Mouse (Mus musculus): ENCODE results near the gene Gm10842. TPM values are rescaled to one million over a fixed set of nuclear protein-coding genes. Genes with fewer than 3 reads are reported as not detected.
"Not testable (repeated sequence)": the region's sequence is repeated elsewhere in the genome, so short reads cannot be mapped to it uniquely, and the experiment has no call there.

Gene Gm10842
- total and polyA plus RNA-seq, 3 experiments, result not detected

GRCm38 (mm10) chr11:105126520-105127029, 20.1 kb upstream of the Gm10842 start:
- dilution Hi-C loops (cut with MboI; ENCODE audit: extremely low pct_ligation_motif_present, extremely low pct_unique_long_range_greater_than_20kb, low sequenced_read_pairs), result no loop called here
- H3K27ac ChIP-seq (ENCODE audit: insufficient read depth, low read depth), result 0 out of 2 replicates have a peak overlapping the region, but pooled peaks have one; percentile 3

GRCm38 (mm10) chr11:105135692-105136091, 11.0 kb upstream of the Gm10842 start:
- no peak overlapping the region for H3K9ac ChIP-seq (ENCODE audit: insufficient read depth, low read depth)
- in situ Hi-C loops (cut with MboI; ENCODE audit: low pct_ligation_motif_present, low pct_unique_long_range_greater_than_20kb, low sequenced_read_pairs), result no loop called here
- TF ChIP-seq JUND (conservative IDR thresholded peaks at IDR 0.05; ENCODE audit: low read depth, low read length), result no peak
- TF ChIP-seq ELF1 (IDR thresholded peaks at IDR 0.05; ENCODE audit: low read depth, low read length), result no peak
- TF ChIP-seq MYC (IDR thresholded peaks at IDR 0.05; ENCODE audit: low read depth, low read length), result no peak
- TF ChIP-seq HCFC1 (IDR thresholded peaks at IDR 0.05; ENCODE audit: low read depth, low read length), result no peak
- no peak for TF ChIP-seq E2F4 (IDR thresholded peaks at IDR 0.05; ENCODE audit: insufficient replicate concordance, low read depth, low read length)
- no peak for TF ChIP-seq ETS1 (conservative IDR thresholded peaks at IDR 0.05; ENCODE audit: low read depth, low read length)
- no peak for TF ChIP-seq SIN3A (IDR thresholded peaks at IDR 0.05; ENCODE audit: low read length)
- TF ChIP-seq GABPA (IDR thresholded peaks at IDR 0.05; ENCODE audit: insufficient replicate concordance, low read depth, low read length), result no peak
- TF ChIP-seq EP300 (IDR thresholded peaks at IDR 0.05; ENCODE audit: low read length), result no peak
- TF ChIP-seq BHLHE40 (IDR thresholded peaks at IDR 0.05; ENCODE audit: low read depth, low read length), result no peak
- TF ChIP-seq MXI1 (IDR thresholded peaks at IDR 0.05; ENCODE audit: low read depth, low read length), result no peak
- no peak for TF ChIP-seq USF1 (IDR thresholded peaks at IDR 0.05; ENCODE audit: low read depth, low read length)
- no peak for TF ChIP-seq ZC3H11A (IDR thresholded peaks at IDR 0.05; ENCODE audit: low read depth, low read length)
- no peak overlapping the region for H3K27ac ChIP-seq (ENCODE audit: insufficient read depth, low read depth)
- no peaks in the 10 kb centered on the region for H3K27me3 ChIP-seq (replicated peaks)
- no peak for DNase-seq (ENCODE audit: extremely low read depth)
- dilution Hi-C loops (cut with MboI; ENCODE audit: extremely low pct_ligation_motif_present, extremely low pct_unique_long_range_greater_than_20kb, low sequenced_read_pairs), result no loop called here
- H3K4me2 ChIP-seq (ENCODE audit: insufficient read depth, low read depth, poor library complexity, severe bottlenecking), result no peak overlapping the region
- no peaks in the 10 kb centered on the region for H3K9me3 ChIP-seq (replicated peaks; ENCODE audit: low read length)
- H3K4me1 ChIP-seq (ENCODE audit: control insufficient read depth in 1 of 2, insufficient read depth in 2 of 2), result peaks cover 0 to 8% of the 10 kb centered on the region in 2 experiments; a peak in 1 of 4 replicates
- peaks cover 88 to 97% of the 10 kb centered on the region in 2 experiments for H3K36me3 ChIP-seq (replicated peaks in 1 of 2; ENCODE audit: control insufficient read depth in 1 of 2, insufficient read depth in 1 of 2, low read length in 1 of 2)
- no peak overlapping the region for H3K4me3 ChIP-seq (replicated peaks in 1 of 3; ENCODE audit: low read depth in 2 of 3, low read length in 2 of 3, poor library complexity in 1 of 3)
- H3K79me2 ChIP-seq (replicated peaks; ENCODE audit: control insufficient read depth, extremely low read depth, insufficient read depth, poor library complexity, severe bottlenecking), result no peaks in the 10 kb centered on the region

More at GRCm38 (mm10) chr11:105126520-105127029, 20.1 kb upstream of the Gm10842 start:
- Histone ChIP-seq H3K9me3 (replicated peaks; ENCODE audit: low read length) (no peaks in the 10 kb centered on the region), H3K4me3 (replicated peaks in 1 of 3; ENCODE audit: low read depth in 2 of 3, low read length in 2 of 3, poor library complexity in 1 of 3) (peak overlapping the region; percentile 95 to 100 (median 97)), H3K36me3 (replicated peaks in 1 of 2; ENCODE audit: control insufficient read depth in 1 of 2, insufficient read depth in 1 of 2, low read length in 1 of 2) (peaks cover 26 to 37% of the 10 kb centered on the region in 2 experiments), H3K9ac (ENCODE audit: insufficient read depth, low read depth) (peak overlapping the region; percentile 77), H3K4me1 (ENCODE audit: control insufficient read depth in 1 of 2, insufficient read depth in 2 of 2) (peaks cover 5 to 28% of the 10 kb centered on the region in 2 experiments), H3K27me3 (replicated peaks) (no peaks in the 10 kb centered on the region), H3K4me2 (ENCODE audit: insufficient read depth, low read depth, poor library complexity, severe bottlenecking) (peak overlapping the region; percentile 87), H3K79me2 (replicated peaks; ENCODE audit: control insufficient read depth, extremely low read depth, insufficient read depth, poor library complexity, severe bottlenecking) (peaks cover 33% of the 10 kb centered on the region)
- in situ Hi-C loops (cut with MboI; ENCODE audit: low pct_ligation_motif_present, low pct_unique_long_range_greater_than_20kb, low sequenced_read_pairs), result loop anchor here (10.0 kb wide), 3 partner anchors 102 to 542 kb away; no protein-coding TSS in a partner anchor
- DNase-seq (ENCODE audit: extremely low read depth), result no peak
- peak; percentile 94 for TF ChIP-seq POLR2A (IDR thresholded peaks at IDR 0.05; ENCODE audit: low read depth, low read length)
- 0 out of 2 replicates have a peak, but pooled peaks have one; percentile 64 for TF ChIP-seq ZMIZ1 (IDR thresholded peaks at IDR 0.05; ENCODE audit: low read depth, low read length)
- TF ChIP-seq CTCF (conservative IDR thresholded peaks at IDR 0.05 in 1 of 2, IDR thresholded peaks at IDR 0.05 in 1 of 2; ENCODE audit: low read depth in 2 of 2, low read length in 2 of 2), result no peak
- TF ChIP-seq SIN3A (IDR thresholded peaks at IDR 0.05; ENCODE audit: low read length), result peak; percentile 94
- TF ChIP-seq MYC (IDR thresholded peaks at IDR 0.05; ENCODE audit: low read depth, low read length), result no peak
- TF ChIP-seq NRF1 (IDR thresholded peaks at IDR 0.05; ENCODE audit: low read depth, low read length), result no peak; the same call in 1 of the 2 replicates
- TF ChIP-seq JUND (conservative IDR thresholded peaks at IDR 0.05; ENCODE audit: low read depth, low read length), result no peak
- TF ChIP-seq NELFE (IDR thresholded peaks at IDR 0.05; ENCODE audit: low read depth, low read length), result peak; percentile 89; the same call in 1 of the 2 replicates
- peak; percentile 93; the same call in 1 of the 2 replicates for TF ChIP-seq UBTF (IDR thresholded peaks at IDR 0.05; ENCODE audit: low read depth, low read length)
- peak; percentile 100; the same call in 1 of the 2 replicates for TF ChIP-seq MXI1 (IDR thresholded peaks at IDR 0.05; ENCODE audit: low read depth, low read length)
- TF ChIP-seq JUN (IDR thresholded peaks at IDR 0.05; ENCODE audit: insufficient read depth, low read depth, low read length), result no peak

GRCm38 (mm10) chr11:105137255-105137654, 9.4 kb upstream of the Gm10842 start:
- in situ Hi-C loops (cut with MboI; ENCODE audit: low pct_ligation_motif_present, low pct_unique_long_range_greater_than_20kb, low sequenced_read_pairs); H3K27ac ChIP-seq (ENCODE audit: insufficient read depth, low read depth); H3K79me2 ChIP-seq (replicated peaks; ENCODE audit: control insufficient read depth, extremely low read depth, insufficient read depth, poor library complexity, severe bottlenecking): not testable (repeated sequence)

More at GRCm38 (mm10) chr11:105137255-105137654, 9.4 kb upstream of the Gm10842 start:
- H3K36me3 ChIP-seq (replicated peaks in 1 of 2; ENCODE audit: control insufficient read depth in 1 of 2, insufficient read depth in 1 of 2, low read length in 1 of 2), result peaks cover 82 to 97% of the 10 kb centered on the region in 2 experiments
- H3K9me3 ChIP-seq (replicated peaks; ENCODE audit: low read length); H3K4me1 ChIP-seq (ENCODE audit: control insufficient read depth in 1 of 2, insufficient read depth in 2 of 2); H3K4me2 ChIP-seq (ENCODE audit: insufficient read depth, low read depth, poor library complexity, severe bottlenecking); H3K9ac ChIP-seq (ENCODE audit: insufficient read depth, low read depth); DNase-seq (ENCODE audit: extremely low read depth); H3K27me3 ChIP-seq (replicated peaks); H3K4me3 ChIP-seq (replicated peaks in 1 of 3; ENCODE audit: low read depth in 2 of 3, low read length in 2 of 3, poor library complexity in 1 of 3); dilution Hi-C loops (cut with MboI; ENCODE audit: extremely low pct_ligation_motif_present, extremely low pct_unique_long_range_greater_than_20kb, low sequenced_read_pairs): not testable (repeated sequence)

All from CH12.LX (cell line).